Mouse (Mus musculus) CH12.LX (cell line): Measurements from ENCODE around the gene Rpl11. TPM values are rescaled to one million over a fixed set of nuclear protein-coding genes. Genes with fewer than 3 reads are reported as not detected.

Experiments used
- DNase-seq: peaks from one replicate; pipeline ENCODE4 v3.0.0-alpha.2; 2013; ENCODE audit errors: extremely low read depth
- H3K27ac ChIP-seq: 2 replicates; pipeline ENCODE4 v1.5.1; 2012; ENCODE audit warnings: low read depth, mild to moderate bottlenecking, control low read depth, moderate library complexity; ENCODE audit not compliant: insufficient read depth
- H3K27me3 ChIP-seq: replicated peaks from 2 replicates; pipeline ENCODE3; 2012; ENCODE audit warnings: inconsistent platforms
- H3K36me3 ChIP-seq, 2 experiments: replicated peaks in 1 of 2; 2 replicates each; pipeline versions ENCODE3 to v1.6.1; 2012; ENCODE audit warnings: inconsistent platforms in 1 of 2, low read length in 1 of 2, mild to moderate bottlenecking in 1 of 2, mixed read lengths in 1 of 2, moderate library complexity in 1 of 2; ENCODE audit not compliant: control insufficient read depth in 1 of 2, insufficient read depth in 1 of 2
- H3K4me1 ChIP-seq, 2 experiments: 2 replicates each; pipeline ENCODE4 v1.6.1; 2012; ENCODE audit warnings: inconsistent platforms in 1 of 2, moderate library complexity in 1 of 2; ENCODE audit not compliant: insufficient read depth in 2 of 2, control insufficient read depth in 1 of 2
- H3K4me2 ChIP-seq: 2 replicates; pipeline ENCODE4 v1.6.1; 2012; ENCODE audit warnings: low read depth, mild to moderate bottlenecking, control low read depth; ENCODE audit not compliant: poor library complexity, insufficient read depth, severe bottlenecking
- H3K4me3 ChIP-seq, 3 experiments: fragments of 150-350 bp in 1 of 3; sonication (generic) in 1 of 3; replicated peaks in 1 of 3; 2 replicates each; pipeline versions ENCODE3 to v1.5.1; 2011 to 2012; ENCODE audit warnings: low read depth in 2 of 3, low read length in 2 of 3, mild to moderate bottlenecking in 2 of 3, moderate library complexity in 2 of 3, control low read depth in 1 of 3, improper control_type of control experiment in 1 of 3, inconsistent platforms in 1 of 3, mixed read lengths in 1 of 3; ENCODE audit not compliant: poor library complexity in 1 of 3
- H3K79me2 ChIP-seq: replicated peaks from 2 replicates; pipeline ENCODE4 v1.6.1; 2012; ENCODE audit warnings: mild to moderate bottlenecking, moderate library complexity; ENCODE audit not compliant: control insufficient read depth, poor library complexity, insufficient read depth, severe bottlenecking; ENCODE audit errors: extremely low read depth
- H3K9ac ChIP-seq: 2 replicates; pipeline ENCODE4 v1.6.1; 2012; ENCODE audit warnings: low read depth, mild to moderate bottlenecking, control low read depth, moderate library complexity; ENCODE audit not compliant: insufficient read depth
- H3K9me3 ChIP-seq: replicated peaks from 2 replicates; pipeline ENCODE3; 2012; ENCODE audit warnings: low read length, inconsistent platforms, mixed read lengths
- BHLHE40 ChIP-seq: IDR thresholded peaks from 2 replicates; pipeline ENCODE4 v1.6.1; 2011; ENCODE audit warnings: mild to moderate bottlenecking, low read depth, low read length, improper control_type of control experiment
- CHD1 ChIP-seq: IDR thresholded peaks from 2 replicates; pipeline ENCODE4 v1.6.1; 2012; ENCODE audit warnings: low read depth, low read length, improper control_type of control experiment, inconsistent platforms
- CHD2 ChIP-seq: IDR thresholded peaks from 2 replicates; pipeline ENCODE4 v1.6.1; 2011; ENCODE audit warnings: low read length, improper control_type of control experiment
- E2F4 ChIP-seq: IDR thresholded peaks from 2 replicates; pipeline ENCODE4 v1.6.1; 2011; ENCODE audit warnings: low read depth, low read length, improper control_type of control experiment; ENCODE audit not compliant: insufficient replicate concordance
- ELF1 ChIP-seq: IDR thresholded peaks from 2 replicates; pipeline ENCODE4 v1.6.1; 2014; ENCODE audit warnings: low read depth, mild to moderate bottlenecking, inconsistent platforms, low read length, improper control_type of control experiment
- EP300 ChIP-seq: IDR thresholded peaks from 2 replicates; pipeline ENCODE4 v1.6.1; 2011; ENCODE audit warnings: low read length, improper control_type of control experiment
- GABPA ChIP-seq: IDR thresholded peaks from 2 replicates; pipeline ENCODE4 v1.6.1; 2012; ENCODE audit warnings: low read depth, low read length, improper control_type of control experiment, inconsistent platforms; ENCODE audit not compliant: insufficient replicate concordance
- HCFC1 ChIP-seq: IDR thresholded peaks from 2 replicates; pipeline ENCODE4 v1.6.1; 2012; ENCODE audit warnings: low read depth, mild to moderate bottlenecking, inconsistent platforms, low read length, improper control_type of control experiment
- IRF4 ChIP-seq: IDR thresholded peaks from 2 replicates; pipeline ENCODE4 v1.6.1; 2014; ENCODE audit warnings: low read depth, mild to moderate bottlenecking, inconsistent platforms, low read length, improper control_type of control experiment
- JUN ChIP-seq: IDR thresholded peaks from 2 replicates; pipeline ENCODE4 v1.6.1; 2011; ENCODE audit warnings: low read depth, mild to moderate bottlenecking, low read length, improper control_type of control experiment, moderate library complexity; ENCODE audit not compliant: insufficient read depth
- JUND ChIP-seq: conservative IDR thresholded peaks from 2 replicates; pipeline ENCODE4 v1.6.1; 2011; ENCODE audit warnings: low read depth, low read length, improper control_type of control experiment
- MAFK ChIP-seq: IDR thresholded peaks from 2 replicates; pipeline ENCODE4 v1.6.1; 2011; ENCODE audit warnings: low read length, improper control_type of control experiment; ENCODE audit not compliant: insufficient replicate concordance
- MAX ChIP-seq: IDR thresholded peaks from 2 replicates; pipeline ENCODE4 v1.6.1; 2011; ENCODE audit warnings: low read length, improper control_type of control experiment
- MEF2A ChIP-seq: IDR thresholded peaks from 2 replicates; pipeline ENCODE4 v1.6.1; 2014; ENCODE audit warnings: low read depth, mild to moderate bottlenecking, inconsistent platforms, low read length, improper control_type of control experiment, borderline replicate concordance
- MYC ChIP-seq: IDR thresholded peaks from 2 replicates; pipeline ENCODE4 v1.6.1; 2011; ENCODE audit warnings: low read depth, mild to moderate bottlenecking, improper control_type of control experiment, low read length
- NELFE ChIP-seq: IDR thresholded peaks from 2 replicates; pipeline ENCODE4 v1.6.1; 2011; ENCODE audit warnings: low read depth, low read length, improper control_type of control experiment
- NRF1 ChIP-seq: IDR thresholded peaks from 2 replicates; pipeline ENCODE4 v1.6.1; 2014; ENCODE audit warnings: low read depth, mild to moderate bottlenecking, inconsistent platforms, low read length, improper control_type of control experiment, moderate library complexity
- PAX5 ChIP-seq: IDR thresholded peaks from 2 replicates; pipeline ENCODE4 v1.6.1; 2012; ENCODE audit warnings: low read length, inconsistent platforms, mixed read lengths
- POLR2A ChIP-seq: IDR thresholded peaks from 2 replicates; pipeline ENCODE4 v1.6.1; 2011; ENCODE audit warnings: low read depth, mild to moderate bottlenecking, improper control_type of control experiment, low read length
- POLR2AphosphoS2 ChIP-seq: IDR thresholded peaks from 2 replicates; pipeline ENCODE4 v1.6.1; 2011; ENCODE audit warnings: low read depth, low read length, improper control_type of control experiment
- RAD21 ChIP-seq: IDR thresholded peaks from 2 replicates; pipeline ENCODE4 v1.6.1; 2011; ENCODE audit warnings: low read depth, mild to moderate bottlenecking, low read length, improper control_type of control experiment, moderate library complexity
- RCOR1 ChIP-seq: conservative IDR thresholded peaks from 2 replicates; pipeline ENCODE4 v1.6.1; 2012; ENCODE audit warnings: low read depth, mild to moderate bottlenecking, inconsistent platforms, low read length, improper control_type of control experiment
- SIN3A ChIP-seq: IDR thresholded peaks from 2 replicates; pipeline ENCODE4 v1.6.1; 2012; ENCODE audit warnings: low read length, improper control_type of control experiment, inconsistent platforms
- SMC3 ChIP-seq: IDR thresholded peaks from 2 replicates; pipeline ENCODE4 v1.6.1; 2011; ENCODE audit warnings: low read depth, low read length, improper control_type of control experiment
- TBP ChIP-seq: conservative IDR thresholded peaks from 2 replicates; pipeline ENCODE4 v1.6.1; 2011; ENCODE audit warnings: low read depth, low read length, improper control_type of control experiment
- TCF12 ChIP-seq: IDR thresholded peaks from 2 replicates; pipeline ENCODE4 v1.6.1; 2014; ENCODE audit warnings: low read depth, mild to moderate bottlenecking, inconsistent platforms, low read length, improper control_type of control experiment
- UBTF ChIP-seq: IDR thresholded peaks from 2 replicates; pipeline ENCODE4 v1.6.1; 2012; ENCODE audit warnings: low read depth, mild to moderate bottlenecking, inconsistent platforms, low read length, improper control_type of control experiment, moderate library complexity
- USF1 ChIP-seq: IDR thresholded peaks from 2 replicates; pipeline ENCODE4 v1.6.1; 2014; ENCODE audit warnings: low read depth, mild to moderate bottlenecking, inconsistent platforms, low read length, improper control_type of control experiment
- USF2 ChIP-seq: conservative IDR thresholded peaks from 2 replicates; pipeline ENCODE4 v1.6.1; 2011; ENCODE audit warnings: low read depth, low read length, improper control_type of control experiment
- ZC3H11A ChIP-seq: IDR thresholded peaks from 2 replicates; pipeline ENCODE4 v1.6.1; 2012; ENCODE audit warnings: low read depth, mild to moderate bottlenecking, inconsistent platforms, low read length, improper control_type of control experiment
- ZKSCAN1 ChIP-seq: IDR thresholded peaks from 2 replicates; pipeline ENCODE4 v1.6.1; 2012; ENCODE audit warnings: low read depth, inconsistent platforms, low read length, improper control_type of control experiment, borderline replicate concordance
- ZMIZ1 ChIP-seq: IDR thresholded peaks from 2 replicates; pipeline ENCODE4 v1.6.1; 2012; ENCODE audit warnings: low read depth, mild to moderate bottlenecking, inconsistent platforms, low read length, improper control_type of control experiment
- ZNF384 ChIP-seq: IDR thresholded peaks from 2 replicates; pipeline ENCODE4 v1.6.1; 2012; ENCODE audit warnings: low read depth, low read length, improper control_type of control experiment, inconsistent platforms
- dilution Hi-C: fragments of 300-500 bp; cut with MboI; formaldehyde crosslinking; loops from 2 replicates; pipeline ENCODE4 v1.14.3; 2020; ENCODE audit warnings: low sequenced_read_pairs; ENCODE audit not compliant: extremely low pct_unique_long_range_greater_than_20kb, extremely low pct_ligation_motif_present
- in situ Hi-C: fragments of 300-500 bp; cut with MboI; formaldehyde crosslinking; loops from 3 replicates; pipeline ENCODE4 v1.14.3; 2019; ENCODE audit warnings: low sequenced_read_pairs, low pct_ligation_motif_present, low pct_unique_long_range_greater_than_20kb, mixed read lengths
- polyA plus RNA-seq: library from polyadenylated mRNA; unstranded; fragments of >175 nt; gene quantifications from 2 replicates; pipeline ENCODE4 v1.2.1, GENCODE M21; 2012; ENCODE audit warnings: low read depth; ENCODE audit not compliant: insufficient read length
- total RNA-seq, 2 experiments: library from RNA; depleted of rRNA; stranded (reverse); fragments of 300-350 nt in 1 of 2; fragments of >200 nt in 1 of 2; gene quantifications; 2 replicates each; pipeline ENCODE4 v1.2.3; 2012 to 2014

The Rpl11 gene
- total and polyA plus RNA-seq, 3 experiments: 1,170 to 2,513 (median 1,661) TPM

DNA sequence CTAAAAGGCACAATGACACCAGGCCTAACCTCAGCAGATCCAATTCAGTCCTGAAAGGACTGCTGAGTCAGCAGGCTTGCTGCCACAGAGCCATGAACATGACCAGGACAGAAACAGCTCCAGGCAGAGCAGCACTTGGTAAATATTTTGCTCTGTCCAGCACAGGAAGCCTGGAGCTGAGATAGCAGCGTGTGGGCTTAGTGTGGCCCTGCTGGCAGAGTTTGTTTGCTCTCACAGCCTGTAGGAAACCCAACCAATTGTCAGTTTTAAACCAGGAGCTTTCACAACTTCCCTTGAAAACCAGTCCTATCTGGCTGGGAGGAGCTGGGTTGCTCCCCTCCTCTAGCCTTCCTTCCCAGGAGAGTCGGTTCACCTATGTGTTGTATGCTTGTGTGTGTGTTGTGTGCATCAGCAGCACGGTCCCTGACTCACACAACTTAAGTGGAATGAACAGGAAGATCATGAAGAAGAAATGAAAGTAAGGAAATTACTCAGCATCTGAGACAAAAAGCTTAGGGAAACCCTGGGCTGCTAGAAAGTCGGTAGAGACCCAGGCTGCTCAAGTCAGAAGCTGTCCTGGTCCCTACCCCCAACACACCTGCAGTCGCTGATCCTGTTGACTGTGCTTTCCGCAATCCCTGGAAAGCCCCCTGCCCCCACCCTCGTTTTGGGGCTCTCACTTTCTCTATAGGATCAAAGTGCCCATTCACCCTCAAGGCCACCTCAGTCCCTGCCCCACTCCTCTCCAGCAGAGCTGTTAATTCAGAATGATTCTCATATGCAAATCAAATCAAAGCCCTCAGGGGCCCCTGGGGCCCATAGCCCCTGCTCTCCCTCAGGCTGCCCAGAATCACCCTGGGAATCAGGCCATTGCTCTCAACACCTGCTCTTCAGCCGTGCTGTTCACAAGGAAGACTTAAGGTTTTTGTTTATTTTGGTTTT lies 22.0 kb downstream of the Rpl11 start (continued):
- TF ChIP-seq HCFC1: peak; percentile 18; the same call in 1 of the 2 replicates
- TF ChIP-seq GABPA: no peak
- peak; percentile 72 for TF ChIP-seq TBP
- TF ChIP-seq ZMIZ1: peak; percentile 82; the same call in 1 of the 2 replicates
- peak; percentile 75 for TF ChIP-seq MAX
- TF ChIP-seq MAFK: peak; percentile 83; the same call in 1 of the 2 replicates
- TF ChIP-seq UBTF: peak; percentile 66
- TF ChIP-seq RCOR1: peak; percentile 96
- peak; percentile 99 for TF ChIP-seq TCF12
- TF ChIP-seq MEF2A: peak; percentile 80
- peak; percentile 50; the same call in 1 of the 2 replicates for TF ChIP-seq ZNF384
- peak; percentile 70 for TF ChIP-seq SIN3A
- peak; percentile 89 for TF ChIP-seq JUN

DNA sequence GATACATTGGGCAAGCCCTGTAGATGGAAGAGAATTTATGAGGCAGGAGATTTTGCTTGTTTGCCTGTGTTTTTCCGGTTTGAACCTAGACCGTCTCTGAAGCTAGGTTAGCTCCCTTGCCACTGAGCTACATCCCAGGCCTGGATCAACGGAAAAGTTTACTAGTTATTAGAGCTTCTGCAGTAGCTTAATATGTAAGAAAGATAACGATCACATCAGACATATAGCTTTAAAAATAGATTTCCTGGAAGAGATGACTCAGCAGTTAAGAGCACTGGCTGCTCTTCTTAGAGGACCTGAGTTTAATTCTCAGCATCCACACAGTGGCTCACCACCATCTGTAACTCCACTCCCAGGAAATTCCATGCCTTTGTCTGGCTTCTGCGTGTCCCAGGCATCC lies 24.5 kb downstream of the Rpl11 start:
- no peak for DNase-seq
- peak overlapping the region; percentile 14 for H3K9ac ChIP-seq
- TF ChIP-seq MEF2A: peak; percentile 83; the same call in 1 of the 2 replicates
- no peak for TF ChIP-seq NELFE
- no peak for TF ChIP-seq NRF1
- TF ChIP-seq CHD1: no peak
- TF ChIP-seq SIN3A: no peak
- no peak for TF ChIP-seq GABPA
- TF ChIP-seq ZKSCAN1: no peak
- no peak for TF ChIP-seq ZC3H11A
- no peak for TF ChIP-seq SMC3
- peak; percentile 67; the same call in 1 of the 2 replicates for TF ChIP-seq EP300
- TF ChIP-seq MAFK: peak; percentile 94
- no peak for TF ChIP-seq TBP
- no peak for TF ChIP-seq POLR2A
- TF ChIP-seq RAD21: no peak
- no peak for TF ChIP-seq ZNF384
- no peak for TF ChIP-seq MYC
- TF ChIP-seq RCOR1: no peak
- TF ChIP-seq IRF4: 0 out of 2 replicates have a peak, but pooled peaks have one; percentile 4
- TF ChIP-seq BHLHE40: no peak
- no peak for TF ChIP-seq PAX5
- no peak for TF ChIP-seq TCF12
- no peak for TF ChIP-seq ZMIZ1
- TF ChIP-seq USF2: no peak
- no peak for TF ChIP-seq USF1
- TF ChIP-seq E2F4: no peak
- TF ChIP-seq UBTF: no peak
- TF ChIP-seq HCFC1: no peak
- no peak for TF ChIP-seq POLR2AphosphoS2
- TF ChIP-seq CHD2: no peak
- peak; percentile 71 for TF ChIP-seq JUND
- TF ChIP-seq ELF1: no peak
- TF ChIP-seq JUN: peak; percentile 45; the same call in 1 of the 2 replicates

More for the DNA sequence above, 24.5 kb downstream of the Rpl11 start:
- H3K79me2 ChIP-seq: no peaks in the 10 kb centered on the region
- no peaks in the 10 kb centered on the region for H3K27me3 ChIP-seq
- H3K4me1 ChIP-seq: peaks cover 31 to 64% of the 10 kb centered on the region in 2 experiments
- in situ Hi-C loops: no loop called here
- H3K4me3 ChIP-seq: no peak overlapping the region
- peaks cover 3% of the 10 kb centered on the region for H3K9me3 ChIP-seq
- H3K4me2 ChIP-seq: peak overlapping the region; percentile 82
- H3K36me3 ChIP-seq: no peaks in the 10 kb centered on the region
- dilution Hi-C loops: no loop called here
- H3K27ac ChIP-seq: peak overlapping the region; percentile 95
